Mouse (Mus musculus) 3T3-L1 (cell line): ENCODE measurements around the gene Rin2.
"Not testable (repeated sequence)": the region's sequence is repeated elsewhere in the genome, so short reads cannot be mapped to it uniquely, and the experiment has no call there.

ENCODE experiments used
- DNase-seq: peaks from one replicate; pipeline ENCODE4 v3.0.0-alpha.2; 2015; ENCODE audit warnings: low read depth, low spot score

Rin2 gene

DNA sequence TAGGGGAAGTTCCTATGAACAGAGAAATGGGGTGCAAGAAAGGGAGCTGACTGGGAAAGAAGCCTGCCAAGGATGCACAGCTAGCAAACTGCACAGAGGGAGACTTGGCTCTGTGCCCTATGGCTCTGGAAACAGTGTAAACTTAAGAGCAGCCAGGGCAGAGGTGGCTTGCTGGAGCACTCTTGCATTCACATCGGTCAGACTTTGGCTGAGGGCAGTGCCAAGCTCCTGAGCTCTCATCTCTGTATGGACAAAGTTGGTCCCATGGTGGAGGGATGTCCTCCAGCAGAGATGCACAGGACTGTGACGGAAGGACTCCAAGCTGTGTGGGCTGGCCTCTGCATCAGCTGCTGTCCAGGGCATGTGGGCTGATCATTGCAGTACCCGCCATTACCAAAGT lies 8.5 kb downstream of the Rin2 start:
- DNase-seq = peak; percentile 79

DNA sequence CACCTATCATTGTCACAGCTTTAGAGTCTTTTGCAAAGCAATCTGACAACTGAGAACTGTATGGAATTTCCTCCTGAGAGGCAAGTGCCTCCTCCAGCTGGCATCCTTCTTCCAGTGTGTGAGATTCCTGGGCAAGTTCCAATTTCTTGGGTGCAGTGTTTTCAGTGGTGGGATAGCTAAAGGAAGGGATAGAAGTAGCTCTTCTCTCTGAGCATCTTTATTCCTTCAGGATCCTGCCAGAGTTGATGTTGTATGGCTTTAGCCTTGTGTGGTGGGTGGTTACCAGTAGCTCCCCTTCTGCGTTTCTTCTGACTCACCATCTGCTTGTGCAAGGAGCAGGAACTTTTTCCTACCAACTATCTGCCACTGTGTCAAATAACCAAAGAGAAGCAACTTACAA lies 9.1 kb downstream of the Rin2 start:
- DNase-seq = peak; percentile 73

DNA sequence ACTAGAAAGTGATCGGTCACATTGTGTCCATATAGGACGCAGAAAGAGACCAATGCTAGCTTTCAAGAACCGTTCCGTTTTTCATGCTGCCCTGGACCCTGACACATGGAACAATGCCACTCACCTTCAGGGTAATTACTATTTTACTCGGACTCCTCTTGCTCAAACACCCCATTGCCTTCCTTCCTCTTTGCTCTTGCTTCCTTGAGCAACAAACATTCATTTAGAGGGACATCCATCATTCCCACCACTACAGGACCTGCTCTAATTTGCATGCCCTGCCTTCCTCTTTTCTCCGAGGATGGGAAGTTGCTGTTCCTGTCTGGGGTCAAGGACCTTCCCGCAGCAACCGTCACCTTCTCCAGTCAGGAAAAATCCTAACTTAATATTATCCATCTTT lies 9.9 kb downstream of the Rin2 start:
- no peak for DNase-seq

- DNase-seq = peak; percentile 44
These were observed 11.0 kb downstream of the Rin2 start for GRCm38 (mm10) chr2:145686017-145686416.

DNA sequence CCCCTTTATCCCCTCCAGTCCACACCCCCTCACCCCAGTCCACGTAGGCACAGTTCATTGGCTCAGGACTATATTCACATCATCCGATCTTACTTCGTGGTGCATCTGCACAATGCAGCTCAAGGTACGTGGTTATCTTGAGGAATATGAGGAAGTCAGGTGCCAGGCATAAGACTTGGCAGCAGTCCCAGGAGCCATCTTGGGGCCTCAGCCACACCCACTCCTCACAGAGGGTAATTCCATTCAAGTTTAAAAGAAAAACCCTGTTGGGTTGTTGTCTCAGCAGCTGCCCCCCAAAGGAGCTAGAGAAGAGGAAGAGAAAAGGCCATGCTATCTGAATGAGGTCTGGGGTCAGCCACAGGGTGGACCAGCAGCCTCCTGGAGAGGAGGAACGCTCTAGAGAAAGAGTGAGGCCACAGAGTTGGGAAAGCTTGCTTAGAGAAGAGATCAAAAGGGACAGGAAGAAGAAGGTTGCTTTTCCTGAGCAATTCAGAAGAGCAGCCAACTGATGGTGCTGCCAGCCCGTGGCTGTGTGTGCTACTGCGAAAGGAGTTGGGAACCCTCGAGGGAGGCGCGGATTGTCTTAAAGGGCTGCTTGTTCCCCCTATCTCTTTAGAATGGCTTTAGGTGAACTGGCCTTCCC lies 16.5 kb downstream of the Rin2 start:
- DNase-seq = no peak

- DNase-seq = no peak
These were observed 22.1 kb downstream of the Rin2 start for GRCm38 (mm10) chr2:145697160-145697559.

DNA sequence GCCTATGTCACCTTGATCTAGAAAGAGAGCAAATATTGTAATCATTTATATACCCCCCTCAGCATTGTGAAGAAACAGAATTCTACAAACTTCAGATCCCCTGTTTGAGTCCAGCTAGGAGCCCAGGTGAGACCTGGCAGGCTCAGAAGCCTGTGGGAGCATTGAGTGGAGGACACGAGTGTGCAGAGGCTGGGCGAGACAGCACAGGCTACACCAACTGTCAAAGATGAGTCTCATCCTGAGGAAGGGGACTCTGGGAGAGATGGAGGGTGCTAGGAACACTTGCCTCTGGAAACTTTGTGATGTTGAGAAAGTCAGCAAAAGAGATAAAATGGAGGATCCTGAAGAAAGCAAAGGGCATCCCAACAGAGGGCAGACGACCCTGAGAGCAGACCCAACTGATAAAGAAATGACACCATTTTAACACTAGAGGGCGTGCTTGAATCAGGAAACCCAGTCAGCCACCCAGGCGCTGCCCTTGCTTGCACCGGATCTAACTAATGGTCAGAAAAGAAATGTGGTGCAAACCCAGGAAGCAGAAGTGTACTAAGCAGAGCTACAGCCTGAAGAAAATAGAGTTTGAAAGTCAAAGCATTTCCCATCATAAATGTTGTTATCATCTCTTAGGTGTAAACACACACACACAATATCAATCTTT lies 24.5 kb downstream of the Rin2 start:
- DNase-seq = peak; percentile 84

GRCm38 (mm10) chr2:145700237-145700985 lies 25.4 kb downstream of the Rin2 start:
- no peak for DNase-seq

DNA sequence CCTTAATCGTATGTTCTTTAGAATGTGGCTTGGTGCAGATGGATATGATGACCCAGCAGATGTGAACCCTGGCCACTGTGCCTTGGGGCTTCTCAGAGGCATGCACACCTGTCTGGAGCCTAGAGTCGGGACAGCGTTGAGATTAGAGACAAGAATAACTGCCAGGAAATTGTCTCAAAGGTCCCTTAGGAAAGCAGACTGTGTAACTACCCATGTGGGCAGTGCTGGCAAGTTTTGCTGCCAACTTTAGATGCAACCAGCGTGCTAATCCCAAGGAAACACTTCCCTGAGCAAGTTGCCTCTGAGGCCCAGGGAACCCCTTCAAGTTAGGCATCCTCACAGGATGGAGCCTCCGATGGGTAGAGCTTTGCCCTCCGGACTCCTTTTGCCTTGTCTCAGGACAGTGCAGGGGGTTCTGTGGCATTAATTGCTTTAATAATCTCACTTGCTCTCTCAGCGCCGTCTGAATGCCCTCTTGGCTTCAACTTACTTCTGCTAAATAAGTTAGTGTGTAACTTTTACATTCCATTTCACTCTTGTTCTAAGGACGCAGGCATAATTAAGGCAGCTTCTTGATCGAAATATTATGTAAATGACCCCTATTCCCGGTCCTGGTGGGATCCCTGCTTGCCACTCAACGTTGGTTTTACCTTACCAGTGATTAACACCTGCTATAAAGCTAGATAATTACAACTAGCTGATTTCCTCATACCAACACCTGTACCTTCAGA lies 26.8 kb downstream of the Rin2 start:
- DNase-seq = no peak

DNA sequence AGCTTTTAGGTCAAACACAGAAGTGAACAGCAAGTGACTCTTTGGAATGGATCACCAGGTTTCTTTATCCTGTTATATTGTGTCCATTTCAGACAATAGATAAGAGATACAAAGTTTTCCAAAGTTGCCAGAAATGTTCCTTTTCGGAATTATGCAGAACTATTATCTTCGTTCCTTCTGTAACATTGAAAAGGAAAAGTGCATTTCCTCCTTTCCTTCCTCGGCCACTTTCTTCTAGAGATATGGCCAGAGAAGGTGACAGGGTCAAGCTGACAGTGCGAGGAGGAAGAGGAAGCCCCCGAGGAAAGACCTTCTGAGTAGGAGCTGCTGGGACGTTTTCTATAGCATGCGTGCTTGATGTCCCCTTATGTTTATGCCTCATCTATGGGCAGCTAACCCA lies 29.7 kb downstream of the Rin2 start:
- no peak for DNase-seq

GRCm38 (mm10) chr2:145709727-145710389 lies 34.8 kb downstream of the Rin2 start:
- no peak for DNase-seq

DNA sequence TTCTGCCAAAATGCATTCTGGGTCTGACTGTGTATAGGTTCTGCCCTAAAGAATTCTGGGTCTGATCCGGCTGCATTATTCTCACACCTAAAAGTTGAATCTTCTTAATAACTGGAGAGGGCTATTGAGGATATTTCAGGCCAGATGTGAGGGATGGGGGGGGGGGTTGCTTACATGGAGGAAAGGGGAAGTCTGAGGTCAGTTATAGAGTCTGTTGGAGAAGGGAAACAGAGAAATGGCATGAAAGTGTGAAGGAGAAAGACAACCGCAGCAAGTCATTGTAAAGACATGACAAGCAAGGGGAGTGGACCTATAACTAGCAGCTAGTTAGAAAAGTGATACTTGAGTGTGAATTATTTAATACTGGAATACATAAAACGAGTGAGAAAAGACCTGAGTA lies 36.5 kb downstream of the Rin2 start:
- no peak for DNase-seq

DNA sequence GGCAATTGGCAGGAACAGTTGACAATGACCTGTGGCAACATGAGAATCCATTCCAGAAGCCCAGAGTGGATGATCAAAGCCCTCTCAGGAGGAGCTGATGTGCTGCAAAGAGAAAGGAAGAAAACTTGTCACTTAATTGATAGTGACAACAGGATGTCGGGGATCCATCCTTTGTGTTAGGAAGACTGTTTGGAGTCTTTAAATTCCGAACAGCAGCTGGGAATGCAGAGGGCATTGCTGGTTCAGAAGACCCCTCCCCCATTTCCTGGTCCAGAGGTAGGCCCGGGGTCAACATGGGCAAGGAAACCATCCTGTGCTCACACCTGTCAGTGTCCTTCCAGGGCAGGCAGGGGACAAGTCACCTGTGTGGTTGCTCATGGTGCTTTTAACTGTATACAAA lies 37.0 kb downstream of the Rin2 start:
- DNase-seq = no peak

DNA sequence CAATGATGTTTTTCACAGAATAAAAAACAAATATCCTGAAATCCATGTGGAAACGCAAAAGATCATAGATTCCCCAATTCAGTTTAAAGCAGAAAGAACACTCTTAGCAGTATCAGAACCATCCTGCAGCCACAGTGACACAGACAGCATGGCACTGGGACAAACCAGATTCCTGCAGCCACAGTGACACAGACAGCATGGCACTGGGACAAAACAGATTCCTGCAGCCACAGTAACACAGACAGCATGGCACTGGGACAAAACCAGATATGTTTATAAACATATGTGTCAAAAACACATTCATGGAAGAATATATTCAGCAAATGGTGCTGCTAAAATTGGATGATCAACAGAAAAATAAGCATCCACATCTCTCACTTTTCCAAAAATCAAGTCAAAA lies 42.5 kb downstream of the Rin2 start:
- DNase-seq = no peak

DNA sequence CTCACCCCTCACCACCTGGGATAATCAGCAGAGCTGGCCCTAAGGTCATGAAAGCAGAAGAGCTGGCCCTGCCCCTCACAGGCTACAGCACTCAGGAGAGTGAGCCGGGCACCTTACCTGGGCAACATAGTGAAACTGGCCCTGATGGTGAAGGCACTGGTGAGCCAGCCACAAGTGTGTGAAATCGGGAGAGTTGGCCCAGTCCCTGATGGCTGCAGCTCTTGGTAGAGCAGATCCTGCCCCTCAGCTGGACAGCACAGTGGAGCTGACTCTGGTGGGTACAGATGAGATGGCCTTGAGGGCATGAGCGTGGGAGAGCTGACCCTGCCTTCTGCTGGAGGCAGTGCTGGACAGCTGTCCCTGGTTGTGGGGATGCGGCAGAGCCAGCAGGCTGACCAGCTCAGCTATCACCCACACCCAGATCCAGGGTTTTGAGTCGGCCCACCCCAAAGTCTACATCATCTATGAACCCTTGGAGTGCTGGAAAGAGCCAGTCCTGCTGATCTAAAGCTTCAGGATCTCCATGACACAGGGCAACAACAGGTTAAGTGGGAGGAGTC lies 43.7 kb downstream of the Rin2 start:
- no peak for DNase-seq

- no peak for DNase-seq
These were observed 45.1 kb downstream of the Rin2 start for GRCm38 (mm10) chr2:145720157-145720556.

DNA sequence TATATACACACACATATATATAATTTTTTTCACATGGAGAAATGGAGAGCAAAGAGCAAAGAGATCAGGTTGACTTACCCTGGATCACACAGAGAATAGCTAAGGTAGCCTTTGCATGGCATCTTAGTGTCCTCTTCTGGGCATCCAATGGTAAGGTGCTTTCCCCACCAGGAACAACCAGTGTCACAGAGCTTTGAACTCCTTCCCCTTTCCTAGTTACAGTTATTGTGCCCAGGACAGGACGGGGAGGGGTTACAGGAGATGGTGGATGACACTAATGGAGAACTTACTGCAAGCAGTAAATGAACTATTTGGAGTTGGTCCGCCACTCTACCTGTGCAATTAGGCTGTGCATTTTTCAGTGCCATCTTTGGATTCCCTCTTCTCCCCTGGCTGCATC lies 45.7 kb downstream of the Rin2 start:
- no peak for DNase-seq

GRCm38 (mm10) chr2:145722304-145722703 lies 47.3 kb downstream of the Rin2 start:
- DNase-seq = not testable (repeated sequence)

DNA sequence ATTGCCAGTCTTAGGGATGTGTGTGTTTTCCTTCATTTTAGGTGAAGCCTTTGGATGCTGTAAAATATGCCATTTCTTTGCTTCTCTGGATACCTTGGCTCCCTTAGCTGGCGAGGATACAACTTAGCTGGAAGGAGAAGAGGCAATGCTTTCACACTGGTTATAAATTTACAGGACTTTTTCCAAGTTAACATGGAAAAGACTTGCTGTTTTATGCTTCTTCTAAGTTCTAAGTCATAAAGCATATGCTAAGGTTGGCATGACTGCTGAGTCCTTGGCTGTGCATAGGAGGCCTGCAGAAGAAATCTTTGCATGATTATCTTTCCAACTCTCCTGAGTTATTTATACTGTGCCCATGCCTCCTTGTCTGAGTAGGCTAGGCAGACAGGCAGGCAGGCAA lies 49.3 kb downstream of the Rin2 start:
- DNase-seq = no peak

- DNase-seq = peak; percentile 63
These were observed 54.4 kb downstream of the Rin2 start for GRCm38 (mm10) chr2:145729414-145729813.

GRCm38 (mm10) chr2:145730189-145730880 lies 55.3 kb downstream of the Rin2 start:
- DNase-seq = peak; percentile 63
